Mouse (Mus musculus) hindbrain, postnatal 0 days (tissue): Measurements from ENCODE around the gene Il12rb2. TPM values are rescaled to one million over a fixed set of nuclear protein-coding genes. Genes with fewer than 3 reads are reported as not detected.
A peak's percentile ranks its signal among the peaks of the same experiment; 100 is the strongest.

ENCODE experiments used
- ATAC-seq: fragments of 200-750 bp; cut with Nextera tagmentation; 2 replicates; pipeline ENCODE4 v1.8.0; 2017; ENCODE audit warnings: mild to moderate bottlenecking, moderate TSS enrichment, moderate library complexity
- DNase-seq: peaks from one replicate; pipeline ENCODE4 v3.0.0-alpha.2; 2015; ENCODE audit warnings: low spot score
- H3K27ac ChIP-seq: fragments of 300-500 bp; sonication (generic); 2 replicates; pipeline ENCODE4 v1.5.1; 2014; ENCODE audit warnings: mild to moderate bottlenecking
- H3K27me3 ChIP-seq: fragments of 300-500 bp; sonication (generic); 2 replicates; pipeline ENCODE4 v1.6.1; 2014; ENCODE audit warnings: low read length, mixed read lengths; ENCODE audit not compliant: insufficient read depth
- H3K36me3 ChIP-seq: fragments of 300-500 bp; sonication (generic); 2 replicates; pipeline ENCODE4 v1.6.1; 2014; ENCODE audit warnings: low read length, mixed read lengths; ENCODE audit not compliant: insufficient read depth
- H3K4me1 ChIP-seq: fragments of 300-500 bp; sonication (generic); 2 replicates; pipeline ENCODE4 v1.6.1; 2014; ENCODE audit warnings: antibody characterized with exemption, low read length, mixed read lengths; ENCODE audit not compliant: insufficient read depth
- H3K4me2 ChIP-seq: fragments of 300-500 bp; sonication (generic); 2 replicates; pipeline ENCODE4 v1.6.1; 2014; ENCODE audit warnings: low read depth, mild to moderate bottlenecking, low read length, moderate library complexity, mixed read lengths
- H3K4me3 ChIP-seq: fragments of 300-500 bp; sonication (generic); 2 replicates; pipeline ENCODE4 v1.5.1; 2014; ENCODE audit warnings: low read length
- H3K9ac ChIP-seq: fragments of 300-500 bp; sonication (generic); replicated peaks from 2 replicates; pipeline ENCODE4 v1.6.1; 2014; ENCODE audit warnings: mild to moderate bottlenecking, low read length, moderate library complexity, mixed read lengths
- H3K9me3 ChIP-seq: fragments of 300-500 bp; sonication (generic); 2 replicates; pipeline ENCODE4 v1.6.1; 2016; ENCODE audit warnings: low read length, mixed read lengths
- CTCF ChIP-seq: IDR thresholded peaks from 2 replicates; pipeline ENCODE4 v1.5.1; 2016; ENCODE audit warnings: antibody characterized with exemption, control low read depth, low read depth
- WGBS: fragments of 180-500 bp; shearing (Covaris S2); extraction: QIAGEN DNeasy Blood & Tissue Kit; methylation state at CpG from one replicate; pipeline ENCODE4 v1.1.7; 2014; 5-methylcytosine and 5-hydroxymethylcytosine counted together
- polyA plus RNA-seq: library from polyadenylated mRNA; unstranded; fragments of >200 nt; fragmentation: Nextera tagmentation; extraction: Ambion mirVana; gene quantifications from 2 replicates; pipeline ENCODE4 v1.2.1, GENCODE M21; 2015
- total RNA-seq: library from RNA; depleted of rRNA; stranded (reverse); fragments of >200 nt; gene quantifications from 2 replicates; pipeline ENCODE4 v1.2.3, GENCODE M21; 2014; rRNA removed

Gene Il12rb2
- total RNA-seq (0.07 and 0.10 TPM in 2 replicates), polyA plus RNA-seq (not detected in 2 replicates)

- WGBS = 3% methylated on average over 26 of the region's 26 CpGs
- Histone ChIP-seq H3K4me3 (peak within 1 kb of the TSS; percentile 32), H3K4me1 (0 out of 2 replicates have a peak, but pooled peaks cover 7% of the 10 kb centered on the region), H3K27me3 (no peaks in the 10 kb centered on the region), H3K36me3 (no peaks in the 10 kb centered on the region), H3K9me3 (no peaks in the 10 kb centered on the region), H3K27ac (no peak within 1 kb of the TSS), H3K9ac (no peak within 1 kb of the TSS), H3K4me2 (peak within 1 kb of the TSS; percentile 58)
- ATAC-seq (0 out of 2 replicates have a peak, but pooled peaks have one; percentile 10), DNase-seq (peak; percentile 10)
- no peak for TF ChIP-seq CTCF
Observed at GRCm38 (mm10) chr6:67375982-67376391, at the start of gene Il12rb2. Il12rb2 (minus strand) TSS chr6:67376188.

GRCm38 (mm10) chr6:67421761-67422160 lies 45.8 kb upstream of the Il12rb2 start:
- ATAC-seq = no peak
- no peak for TF ChIP-seq CTCF
- no peaks in the 10 kb centered on the region for H3K9me3 ChIP-seq
- H3K9ac ChIP-seq = no peak overlapping the region
- no peaks in the 10 kb centered on the region for H3K27me3 ChIP-seq
- no peak overlapping the region for H3K27ac ChIP-seq
- DNase-seq = no peak
- no peak overlapping the region for H3K4me2 ChIP-seq
- no peaks in the 10 kb centered on the region for H3K4me1 ChIP-seq
- H3K36me3 ChIP-seq = no peaks in the 10 kb centered on the region
- H3K4me3 ChIP-seq = no peak overlapping the region
- WGBS = 61% methylated on average over 5 of the region's 5 CpGs

GRCm38 (mm10) chr6:67416557-67416956 lies 40.6 kb upstream of the Il12rb2 start:
- Histone ChIP-seq H3K9ac (no peak overlapping the region), H3K4me3 (no peak overlapping the region), H3K4me1 (no peaks in the 10 kb centered on the region), H3K9me3 (no peaks in the 10 kb centered on the region), H3K27me3 (no peaks in the 10 kb centered on the region), H3K4me2 (no peak overlapping the region), H3K36me3 (no peaks in the 10 kb centered on the region), H3K27ac (no peak overlapping the region)
- no peak for ATAC-seq
- TF ChIP-seq CTCF = no peak
- WGBS = 85% methylated on average over 3 of the region's 3 CpGs
- DNase-seq = no peak

GRCm38 (mm10) chr6:67415276-67415675 lies 39.3 kb upstream of the Il12rb2 start:
- Histone ChIP-seq H3K4me3 (no peak overlapping the region), H3K27me3 (no peaks in the 10 kb centered on the region), H3K9ac (no peak overlapping the region), H3K9me3 (no peaks in the 10 kb centered on the region), H3K36me3 (no peaks in the 10 kb centered on the region), H3K4me2 (no peak overlapping the region), H3K4me1 (no peaks in the 10 kb centered on the region), H3K27ac (no peak overlapping the region)
- TF ChIP-seq CTCF = no peak
- DNase-seq = no peak
- WGBS = 91% methylated on average over 5 of the region's 5 CpGs
- no peak for ATAC-seq

GRCm38 (mm10) chr6:67413378-67413777 lies 37.4 kb upstream of the Il12rb2 start:
- ATAC-seq = no peak
- no peak overlapping the region for H3K4me3 ChIP-seq
- no peak for DNase-seq
- no peak overlapping the region for H3K9ac ChIP-seq
- H3K9me3 ChIP-seq = no peaks in the 10 kb centered on the region
- no peaks in the 10 kb centered on the region for H3K36me3 ChIP-seq
- no peaks in the 10 kb centered on the region for H3K4me1 ChIP-seq
- no peak overlapping the region for H3K4me2 ChIP-seq
- TF ChIP-seq CTCF = no peak
- 87% methylated on average over 2 of the region's 2 CpGs for WGBS
- no peak overlapping the region for H3K27ac ChIP-seq
- H3K27me3 ChIP-seq = no peaks in the 10 kb centered on the region

- no peak for TF ChIP-seq CTCF
- Histone ChIP-seq H3K4me2 (no peak overlapping the region), H3K4me3 (no peak overlapping the region), H3K36me3 (no peaks in the 10 kb centered on the region), H3K27ac (no peak overlapping the region), H3K4me1 (no peaks in the 10 kb centered on the region), H3K27me3 (no peaks in the 10 kb centered on the region), H3K9ac (no peak overlapping the region), H3K9me3 (no peaks in the 10 kb centered on the region)
- 20% methylated on average over 3 of the region's 3 CpGs for WGBS
- DNase-seq (no peak), ATAC-seq (no peak)
Observed at GRCm38 (mm10) chr6:67405281-67405682, 29.3 kb upstream of the Il12rb2 start.

GRCm38 (mm10) chr6:67399551-67399950 lies 23.6 kb upstream of the Il12rb2 start:
- WGBS = 79% methylated on average over 5 of the region's 5 CpGs
- no peak for DNase-seq
- Histone ChIP-seq H3K4me3 (no peak overlapping the region), H3K27me3 (no peaks in the 10 kb centered on the region), H3K9ac (no peak overlapping the region), H3K4me2 (no peak overlapping the region), H3K9me3 (no peaks in the 10 kb centered on the region), H3K4me1 (no peaks in the 10 kb centered on the region), H3K36me3 (no peaks in the 10 kb centered on the region), H3K27ac (no peak overlapping the region)
- no peak for ATAC-seq
- no peak for TF ChIP-seq CTCF
